Mouse (Mus musculus) adipocyte (in vitro differentiated cells): ENCODE measurements around the gene Rasl10a.

Source experiments
- DNase-seq: peaks from one replicate; pipeline ENCODE4 v3.0.0-alpha.2; 2016; ENCODE audit warnings: low spot score

Rasl10a gene

GRCm38 (mm10) chr11:5057856-5058641 is at the start of gene Rasl10a:
Gene Rasl10a, plus strand, starts transcription at chr11:5058128.
- DNase-seq, result no peak

GRCm38 (mm10) chr11:5008867-5009266 is 49.1 kb upstream of the Rasl10a start:
- DNase-seq, result no peak

GRCm38 (mm10) chr11:5009354-5010074 is 48.4 kb upstream of the Rasl10a start:
- DNase-seq, result no peak

GRCm38 (mm10) chr11:5010205-5010604 is 47.7 kb upstream of the Rasl10a start:
- DNase-seq, result peak; percentile 6

- no peak for DNase-seq
Measured at GRCm38 (mm10) chr11:5011480-5011879, 46.4 kb upstream of the Rasl10a start.

GRCm38 (mm10) chr11:5012213-5012715 is 45.7 kb upstream of the Rasl10a start:
- no peak for DNase-seq

GRCm38 (mm10) chr11:5015720-5016119 is 42.2 kb upstream of the Rasl10a start:
- DNase-seq, result peak; percentile 88

- peak; percentile 30 for DNase-seq
Measured at GRCm38 (mm10) chr11:5016286-5016685, 41.6 kb upstream of the Rasl10a start.

GRCm38 (mm10) chr11:5017506-5017905 is 40.4 kb upstream of the Rasl10a start:
- no peak for DNase-seq

- no peak for DNase-seq
Measured at GRCm38 (mm10) chr11:5025108-5025507, 32.8 kb upstream of the Rasl10a start.

- no peak for DNase-seq
Measured at GRCm38 (mm10) chr11:5028228-5028627, 29.7 kb upstream of the Rasl10a start.

GRCm38 (mm10) chr11:5032706-5033105 is 25.2 kb upstream of the Rasl10a start:
- DNase-seq, result no peak

GRCm38 (mm10) chr11:5033136-5033535 is 24.8 kb upstream of the Rasl10a start:
- no peak for DNase-seq

GRCm38 (mm10) chr11:5035421-5035820 is 22.5 kb upstream of the Rasl10a start:
- DNase-seq, result no peak

- peak; percentile 80 for DNase-seq
Measured at GRCm38 (mm10) chr11:5037146-5037854, 20.6 kb upstream of the Rasl10a start.

GRCm38 (mm10) chr11:5040585-5040984 is 17.3 kb upstream of the Rasl10a start:
- DNase-seq, result no peak

- DNase-seq, result no peak
Measured at GRCm38 (mm10) chr11:5041144-5041780, 16.7 kb upstream of the Rasl10a start.

GRCm38 (mm10) chr11:5042645-5043381 is 15.1 kb upstream of the Rasl10a start:
- DNase-seq, result no peak

- DNase-seq, result no peak
Measured at GRCm38 (mm10) chr11:5046321-5046926, 11.5 kb upstream of the Rasl10a start.

- no peak for DNase-seq
Measured at GRCm38 (mm10) chr11:5051629-5052028, 6.3 kb upstream of the Rasl10a start.
